Mouse (Mus musculus) forebrain, embryonic 10.5 days (tissue): ENCODE data around the gene Rad51c. TPM values are rescaled to one million over a fixed set of nuclear protein-coding genes. Genes with fewer than 3 reads are reported as not detected.

ENCODE experiments used
- DNase-seq: peaks from one replicate; pipeline ENCODE4 v3.0.0-alpha.2; 2017; ENCODE audit warnings: low spot score; ENCODE audit errors: extremely low spot score
- H3K27ac ChIP-seq: fragments of 300-500 bp; sonication (generic); 2 replicates; pipeline ENCODE4 v1.5.1; 2016; ENCODE audit warnings: mild to moderate bottlenecking
- H3K27me3 ChIP-seq: fragments of 300-500 bp; sonication (generic); 2 replicates; pipeline ENCODE4 v1.6.1; 2016; ENCODE audit warnings: mild to moderate bottlenecking; ENCODE audit not compliant: poor library complexity, severe bottlenecking
- H3K36me3 ChIP-seq: fragments of 300-500 bp; sonication (generic); replicated peaks from 2 replicates; pipeline ENCODE4 v1.6.1; 2016; ENCODE audit warnings: mild to moderate bottlenecking, moderate library complexity
- H3K4me1 ChIP-seq: fragments of 300-500 bp; sonication (generic); 2 replicates; pipeline ENCODE4 v1.6.1; 2016
- H3K4me3 ChIP-seq: fragments of 300-500 bp; sonication (generic); 2 replicates; pipeline ENCODE4 v1.5.1; 2016; ENCODE audit warnings: mild to moderate bottlenecking, moderate library complexity
- H3K9me3 ChIP-seq: fragments of 300-500 bp; sonication (generic); 2 replicates; pipeline ENCODE4 v1.6.1; 2016; ENCODE audit warnings: mild to moderate bottlenecking, moderate library complexity
- WGBS: fragments of 180-500 bp; shearing (Covaris S2); methylation state at CpG from one replicate; pipeline ENCODE4 v1.1.7; 2016; 5-methylcytosine and 5-hydroxymethylcytosine counted together
- polyA plus RNA-seq: library from polyadenylated mRNA; unstranded; fragments of >200 nt; fragmentation: Nextera tagmentation; extraction: Ambion mirVana; gene quantifications from 2 replicates; pipeline ENCODE4 v1.2.1, GENCODE M21; 2016

The Rad51c gene
- polyA plus RNA-seq, 1 experiment from 2014 or later = 15.1 TPM

GRCm38 (mm10) chr11:87385676-87386075, 19.1 kb downstream of the Rad51c start:
- Histone ChIP-seq H3K27ac (no peak overlapping the region), H3K27me3 (no peaks in the 10 kb centered on the region), H3K4me1 (no peaks in the 10 kb centered on the region), H3K4me3 (no peak overlapping the region), H3K9me3 (no peaks in the 10 kb centered on the region), H3K36me3 (peaks cover 23% of the 10 kb centered on the region)
- no peak for DNase-seq
- WGBS = 94% methylated on average over 1 of the region's 1 CpGs

- Histone ChIP-seq H3K4me1 (no peaks in the 10 kb centered on the region), H3K4me3 (no peak overlapping the region), H3K27ac (no peak overlapping the region), H3K9me3 (no peaks in the 10 kb centered on the region), H3K36me3 (peaks cover 24% of the 10 kb centered on the region), H3K27me3 (no peaks in the 10 kb centered on the region)
- WGBS = 99% methylated on average over 4 of the region's 4 CpGs
- DNase-seq = no peak
These were observed 20.2 kb downstream of the Rad51c start for GRCm38 (mm10) chr11:87384551-87384950.

- no peak for DNase-seq
- Histone ChIP-seq H3K27me3 (no peaks in the 10 kb centered on the region), H3K27ac (no peak overlapping the region), H3K4me3 (no peak overlapping the region), H3K9me3 (no peaks in the 10 kb centered on the region), H3K36me3 (no peaks in the 10 kb centered on the region), H3K4me1 (no peaks in the 10 kb centered on the region)
- 80% methylated on average over 9 of the region's 9 CpGs for WGBS
These were observed 36.7 kb downstream of the Rad51c start for GRCm38 (mm10) chr11:87367865-87368580.

GRCm38 (mm10) chr11:87367061-87367460, 37.7 kb downstream of the Rad51c start:
- H3K36me3 ChIP-seq = no peaks in the 10 kb centered on the region
- H3K4me1 ChIP-seq = no peaks in the 10 kb centered on the region
- H3K27ac ChIP-seq = no peak overlapping the region
- H3K27me3 ChIP-seq = no peaks in the 10 kb centered on the region
- no peak overlapping the region for H3K4me3 ChIP-seq
- H3K9me3 ChIP-seq = no peaks in the 10 kb centered on the region
- WGBS = 91% methylated on average over 7 of the region's 7 CpGs
- DNase-seq = no peak

GRCm38 (mm10) chr11:87365120-87365519, 39.6 kb downstream of the Rad51c start:
- Histone ChIP-seq H3K36me3 (no peaks in the 10 kb centered on the region), H3K4me1 (no peaks in the 10 kb centered on the region), H3K27me3 (peaks cover 10% of the 10 kb centered on the region), H3K27ac (no peak overlapping the region), H3K4me3 (no peak overlapping the region), H3K9me3 (no peaks in the 10 kb centered on the region)
- no peak for DNase-seq
- WGBS = 92% methylated on average over 5 of the region's 5 CpGs

GRCm38 (mm10) chr11:87359262-87359612, 45.5 kb downstream of the Rad51c start:
- 19% methylated on average over 10 of the region's 10 CpGs for WGBS
- Histone ChIP-seq H3K4me3 (peak overlapping the region; percentile 93), H3K9me3 (no peaks in the 10 kb centered on the region), H3K27ac (peak overlapping the region; percentile 88), H3K4me1 (peaks cover 28% of the 10 kb centered on the region), H3K36me3 (peaks cover 6% of the 10 kb centered on the region; the same call in 1 of the 2 replicates), H3K27me3 (peaks cover 50% of the 10 kb centered on the region)
- no peak for DNase-seq

GRCm38 (mm10) chr11:87358331-87359261, 46.2 kb downstream of the Rad51c start, which contains the start of gene Ppm1e:
Gene Ppm1e (minus strand): TSS chr11:87359023.
- WGBS = under 1% methylated on average over 101 of the region's 104 CpGs
- Histone ChIP-seq H3K9me3 (no peaks in the 10 kb centered on the region), H3K4me3 (peak within 1 kb of the TSS; percentile 93), H3K36me3 (peaks cover 11% of the 10 kb centered on the region; the same call in 1 of the 2 replicates), H3K27ac (peak within 1 kb of the TSS; percentile 88), H3K27me3 (peaks cover 50% of the 10 kb centered on the region), H3K4me1 (peaks cover 28% of the 10 kb centered on the region)
- DNase-seq = peak; percentile 86

GRCm38 (mm10) chr11:87357317-87358300, 47.1 kb downstream of the Rad51c start:
- peaks cover 28% of the 10 kb centered on the region for H3K4me1 ChIP-seq
- H3K27ac ChIP-seq = peak overlapping the region; percentile 88
- no peaks in the 10 kb centered on the region for H3K9me3 ChIP-seq
- peaks cover 14% of the 10 kb centered on the region; the same call in 1 of the 2 replicates for H3K36me3 ChIP-seq
- WGBS = 8% methylated on average over 31 of the region's 31 CpGs
- peak overlapping the region; percentile 93 for H3K4me3 ChIP-seq
- peaks cover 50% of the 10 kb centered on the region for H3K27me3 ChIP-seq
- DNase-seq = peak; percentile 46

GRCm38 (mm10) chr11:87354861-87355260, 49.9 kb downstream of the Rad51c start:
- Histone ChIP-seq H3K4me1 (peaks cover 28% of the 10 kb centered on the region), H3K36me3 (peaks cover 14% of the 10 kb centered on the region; the same call in 1 of the 2 replicates), H3K27me3 (peaks cover 37% of the 10 kb centered on the region), H3K9me3 (no peaks in the 10 kb centered on the region), H3K4me3 (no peak overlapping the region), H3K27ac (no peak overlapping the region)
- WGBS = 98% methylated on average over 1 of the region's 1 CpGs
- no peak for DNase-seq

GRCm38 (mm10) chr11:87353646-87354170, 51.0 kb downstream of the Rad51c start:
- no peak for DNase-seq
- H3K36me3 ChIP-seq = peaks cover 14% of the 10 kb centered on the region; the same call in 1 of the 2 replicates
- no peak overlapping the region for H3K4me3 ChIP-seq
- no peaks in the 10 kb centered on the region for H3K9me3 ChIP-seq
- peaks cover 26% of the 10 kb centered on the region for H3K27me3 ChIP-seq
- peaks cover 19% of the 10 kb centered on the region for H3K4me1 ChIP-seq
- no peak overlapping the region for H3K27ac ChIP-seq
- WGBS = 86% methylated on average over 7 of the region's 7 CpGs
